Mouse (Mus musculus) hindbrain, embryonic 12.5 days (tissue): ENCODE measurements around the gene Tm7sf3. TPM values are rescaled to one million over a fixed set of nuclear protein-coding genes. Genes with fewer than 3 reads are reported as not detected.
"Not testable (repeated sequence)": the region's sequence is repeated elsewhere in the genome, so short reads cannot be mapped to it uniquely, and the experiment has no call there.

Experiments
- ATAC-seq: fragments of 200-750 bp; cut with Nextera tagmentation; 2 replicates; pipeline ENCODE4 v1.8.0; 2017; ENCODE audit warnings: moderate TSS enrichment; ENCODE audit not compliant: low FRiP score
- H3K27ac ChIP-seq: fragments of 300-500 bp; sonication (generic); 2 replicates; pipeline ENCODE4 v1.5.1; 2016; ENCODE audit warnings: mild to moderate bottlenecking
- H3K27me3 ChIP-seq: fragments of 300-500 bp; sonication (generic); 2 replicates; pipeline ENCODE4 v1.6.1; 2016; ENCODE audit warnings: mild to moderate bottlenecking
- H3K36me3 ChIP-seq: fragments of 300-500 bp; sonication (generic); 2 replicates; pipeline ENCODE4 v1.6.1; 2016; ENCODE audit warnings: mild to moderate bottlenecking
- H3K4me1 ChIP-seq: fragments of 300-500 bp; sonication (generic); 2 replicates; pipeline ENCODE4 v1.6.1; 2016
- H3K4me2 ChIP-seq: fragments of 300-500 bp; sonication (generic); replicated peaks from 2 replicates; pipeline ENCODE4 v1.6.1; 2016; ENCODE audit warnings: mild to moderate bottlenecking
- H3K4me3 ChIP-seq: fragments of 300-500 bp; sonication (generic); 2 replicates; pipeline ENCODE4 v1.5.1; 2016; ENCODE audit warnings: mild to moderate bottlenecking
- H3K9ac ChIP-seq: fragments of 300-500 bp; sonication (generic); 2 replicates; pipeline ENCODE4 v1.6.1; 2016; ENCODE audit warnings: mild to moderate bottlenecking, moderate library complexity
- H3K9me3 ChIP-seq: fragments of 300-500 bp; sonication (generic); replicated peaks from 2 replicates; pipeline ENCODE4 v1.6.1; 2016; ENCODE audit warnings: mild to moderate bottlenecking
- WGBS: fragments of 180-500 bp; shearing (Covaris S2); methylation state at CpG from one replicate; pipeline ENCODE4 v1.1.7; 2016; 5-methylcytosine and 5-hydroxymethylcytosine counted together
- polyA plus RNA-seq: library from polyadenylated mRNA; unstranded; fragments of >200 nt; fragmentation: Nextera tagmentation; extraction: Ambion mirVana; gene quantifications from 2 replicates; pipeline ENCODE4 v1.2.1, GENCODE M21; 2016

Tm7sf3 gene
- polyA plus RNA-seq, 1 experiment from 2014 or later, result 28.2 TPM

DNA sequence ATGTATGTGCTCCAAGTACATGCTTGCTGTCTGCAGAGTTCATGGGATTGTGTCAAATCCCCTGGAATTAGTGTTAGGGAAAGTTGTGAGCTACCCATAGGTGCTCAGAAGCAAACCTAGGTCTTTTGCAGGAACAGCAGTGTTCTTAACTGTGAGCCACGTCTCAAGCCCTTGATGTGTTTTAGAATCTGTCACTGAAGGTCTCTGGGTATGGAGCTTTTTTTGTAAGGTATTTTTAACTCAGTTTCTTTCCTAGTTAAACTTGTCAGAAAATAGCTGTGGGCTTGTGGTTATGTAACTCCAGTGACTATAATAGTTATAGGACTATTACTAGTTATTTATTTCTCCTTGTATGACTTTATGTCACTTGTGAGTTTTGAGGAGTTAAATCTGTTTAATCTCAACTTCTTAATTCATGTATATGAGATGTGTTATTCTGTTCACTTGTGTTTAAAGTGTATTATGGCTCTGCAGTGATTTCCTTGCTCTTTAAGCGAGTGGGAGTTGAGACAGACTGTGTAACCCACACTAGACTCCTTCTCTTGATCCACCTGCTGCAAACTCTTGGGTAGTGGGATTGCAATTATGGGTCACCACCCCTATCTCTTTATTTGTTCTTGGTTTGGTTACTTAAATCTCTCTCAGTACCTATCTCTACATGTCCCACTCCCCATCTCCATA lies 59.1 kb downstream of the Tm7sf3 start:
- Histone ChIP-seq H3K36me3 (peaks cover 23% of the 10 kb centered on the region), H3K27ac (no peak overlapping the region), H3K4me3 (no peak overlapping the region), H3K4me1 (peaks cover 7% of the 10 kb centered on the region), H3K27me3 (no peaks in the 10 kb centered on the region), H3K4me2 (no peak overlapping the region), H3K9me3 (no peaks in the 10 kb centered on the region), H3K9ac (no peak overlapping the region)
- 86% methylated on average over 2 of the region's 2 CpGs for WGBS
- no peak for ATAC-seq

DNA sequence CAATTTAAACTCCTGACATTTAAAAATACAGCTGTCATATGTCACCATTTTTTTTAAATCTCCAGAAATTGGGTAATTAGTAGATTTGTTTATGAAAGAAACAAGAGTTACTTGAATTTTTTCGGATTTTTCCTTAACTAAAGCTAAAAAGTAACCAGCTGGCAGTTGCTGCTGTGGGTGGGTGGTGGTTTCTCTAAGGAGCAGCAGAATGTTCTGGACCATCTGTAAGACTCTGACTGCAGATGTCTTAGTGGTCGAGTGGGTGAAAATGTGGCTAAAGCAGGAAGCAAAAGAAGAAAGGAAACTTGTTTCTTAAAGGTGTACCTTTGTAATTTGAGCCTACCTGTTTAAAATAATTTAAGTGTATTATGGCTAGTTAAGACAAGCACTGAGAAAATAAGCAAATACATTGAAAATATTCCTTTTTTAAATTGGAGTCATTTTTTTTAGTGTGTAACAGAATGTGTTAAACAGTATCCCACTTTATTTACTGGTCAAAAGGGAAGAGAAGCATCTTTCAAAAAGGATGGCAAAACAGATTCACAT lies 62.2 kb downstream of the Tm7sf3 start:
- no peak overlapping the region for H3K4me3 ChIP-seq
- no peak overlapping the region for H3K4me2 ChIP-seq
- no peak overlapping the region for H3K27ac ChIP-seq
- H3K27me3 ChIP-seq, result no peaks in the 10 kb centered on the region
- no peak for ATAC-seq
- H3K9ac ChIP-seq, result no peak overlapping the region
- no peaks in the 10 kb centered on the region for H3K9me3 ChIP-seq
- H3K36me3 ChIP-seq, result 0 out of 2 replicates have a peak, but pooled peaks cover under 1% of the 10 kb centered on the region
- peaks cover 21% of the 10 kb centered on the region for H3K4me1 ChIP-seq
- WGBS, result 54% methylated on average over 2 of the region's 2 CpGs

DNA sequence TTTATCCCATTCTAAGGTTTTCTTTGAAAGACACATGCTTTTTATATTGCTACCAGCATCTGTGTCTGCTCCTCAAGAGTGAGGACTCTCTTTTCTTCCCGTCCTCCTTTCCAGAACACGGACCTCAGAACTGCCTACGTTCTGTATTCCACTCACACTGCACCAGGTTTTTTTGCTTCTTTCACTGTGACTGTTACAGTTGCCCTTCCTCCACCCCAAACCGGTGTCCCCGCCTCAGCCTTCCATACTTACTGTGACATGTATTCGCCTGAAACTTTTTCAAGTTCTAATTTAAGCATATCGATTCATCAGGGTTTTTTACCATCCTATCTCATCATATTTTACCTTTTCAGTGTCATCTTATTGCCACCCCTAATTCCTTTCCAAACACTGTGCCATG lies 64.0 kb downstream of the Tm7sf3 start:
- no peak for ATAC-seq
- Histone ChIP-seq H3K4me2 (peak overlapping the region; percentile 86), H3K9ac (peak overlapping the region; percentile 85), H3K4me3 (peak overlapping the region; percentile 85), H3K27me3 (no peaks in the 10 kb centered on the region), H3K27ac (peak overlapping the region; percentile 94), H3K4me1 (peaks cover 29% of the 10 kb centered on the region), H3K9me3 (no peaks in the 10 kb centered on the region), H3K36me3 (no peaks in the 10 kb centered on the region)
- 16% methylated on average over 7 of the region's 7 CpGs for WGBS

DNA sequence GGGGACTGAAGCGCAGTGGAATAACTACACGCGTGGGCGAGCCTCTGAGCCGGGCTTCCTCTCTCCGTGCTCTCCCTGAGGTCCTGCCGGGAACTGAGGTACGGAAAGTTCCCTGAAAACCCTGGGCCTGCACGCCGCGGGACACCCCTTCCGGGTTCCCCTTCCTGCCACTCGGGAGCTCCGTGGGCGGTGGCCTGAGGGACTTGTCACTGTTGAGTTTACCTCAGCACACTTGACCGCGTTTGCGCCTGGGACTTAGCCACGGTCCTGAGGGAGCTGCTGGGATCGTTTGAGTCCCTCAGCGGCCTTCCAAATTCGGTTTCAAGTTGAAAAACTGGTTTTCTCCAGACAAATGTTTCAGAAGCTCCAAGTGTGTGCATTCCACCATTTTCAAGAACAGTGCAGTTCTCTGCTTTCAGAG lies 64.5 kb downstream of the Tm7sf3 start:
- peak overlapping the region; percentile 85 for H3K4me3 ChIP-seq
- H3K4me2 ChIP-seq, result peak overlapping the region; percentile 86
- under 1% methylated on average over 21 of the region's 22 CpGs for WGBS
- no peaks in the 10 kb centered on the region for H3K9me3 ChIP-seq
- peak overlapping the region; percentile 85 for H3K9ac ChIP-seq
- peaks cover 29% of the 10 kb centered on the region for H3K4me1 ChIP-seq
- no peaks in the 10 kb centered on the region for H3K27me3 ChIP-seq
- H3K27ac ChIP-seq, result peak overlapping the region; percentile 94
- ATAC-seq, result peak; percentile 55
- H3K36me3 ChIP-seq, result no peaks in the 10 kb centered on the region

DNA sequence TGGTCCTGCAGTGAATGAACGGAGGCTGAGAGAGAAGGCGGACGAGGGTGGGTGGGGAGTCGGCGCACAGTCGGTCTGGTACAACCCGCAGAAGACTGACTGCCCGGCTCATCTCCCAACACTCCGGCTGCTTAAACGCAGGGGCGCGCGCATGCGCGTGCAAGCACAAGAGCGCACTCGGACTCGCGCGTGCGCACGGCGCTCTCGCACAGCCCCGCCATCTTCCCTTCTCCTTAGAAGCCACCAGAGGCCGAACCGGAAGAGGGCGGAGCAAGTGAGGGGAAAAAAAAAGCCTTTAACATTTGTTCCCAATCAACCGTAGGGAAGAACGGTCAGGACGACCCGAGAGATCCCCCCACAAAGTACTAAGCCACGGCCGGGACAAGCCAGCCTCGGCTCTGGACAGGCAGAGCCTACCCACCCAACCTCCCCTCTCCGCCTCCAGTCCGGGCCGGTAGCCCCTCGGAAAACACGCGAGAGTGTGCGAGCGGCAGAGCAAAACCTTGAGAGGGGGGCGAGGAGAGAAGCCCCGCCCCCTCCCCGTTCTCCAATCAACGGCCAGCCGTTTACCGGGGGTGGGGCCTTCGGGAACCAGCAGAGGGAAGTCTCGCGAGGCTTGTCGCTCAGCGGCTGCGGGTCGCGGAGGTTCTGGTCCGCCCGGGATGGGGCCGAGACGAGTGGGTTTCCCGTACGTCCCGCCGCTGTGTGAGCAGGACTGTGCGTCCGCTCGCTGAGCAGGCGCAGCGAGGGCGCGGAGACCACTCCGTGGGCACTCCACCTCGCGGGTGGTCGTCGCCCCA lies 65.1 kb downstream of the Tm7sf3 start, which contains the start of gene Ints13:
Ints13 (minus strand) TSS at position 526 of the 800 bp plus-strand sequence.
- Histone ChIP-seq H3K36me3 (no peaks in the 10 kb centered on the region), H3K4me3 (peak within 1 kb of the TSS; percentile 85), H3K4me1 (peaks cover 29% of the 10 kb centered on the region), H3K27me3 (no peaks in the 10 kb centered on the region), H3K4me2 (peak within 1 kb of the TSS; percentile 86), H3K27ac (peak within 1 kb of the TSS; percentile 94), H3K9me3 (no peaks in the 10 kb centered on the region), H3K9ac (peak within 1 kb of the TSS; percentile 85)
- ATAC-seq, result peak; percentile 98
- under 1% methylated on average over 77 of the region's 77 CpGs for WGBS

DNA sequence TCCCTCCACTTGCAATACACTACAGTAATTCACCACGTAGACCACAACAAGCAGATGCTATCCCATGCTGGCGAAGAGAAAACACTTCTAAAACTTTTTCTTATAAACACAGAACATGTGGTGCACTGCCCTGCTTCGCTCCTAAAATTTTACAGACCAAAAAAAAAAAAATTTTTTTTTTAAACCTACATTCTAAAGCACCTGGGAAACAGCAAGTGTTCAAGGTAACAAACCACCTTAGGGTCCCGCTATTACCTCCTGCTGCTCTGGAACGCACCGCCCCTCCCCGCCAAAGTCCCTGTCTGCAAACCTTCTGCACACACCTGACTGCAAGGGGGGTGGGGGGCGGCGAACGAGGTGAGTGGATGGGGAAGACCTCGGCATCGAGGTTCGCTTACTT lies 65.7 kb downstream of the Tm7sf3 start, which contains the start of gene Fgfr1op2:
Fgfr1op2 (plus strand) TSS at position 301 of the 400 bp plus-strand sequence.
- H3K27ac ChIP-seq, result peak within 1 kb of the TSS; percentile 94
- no peaks in the 10 kb centered on the region for H3K9me3 ChIP-seq
- WGBS, result 2% methylated on average over 13 of the region's 13 CpGs
- peak within 1 kb of the TSS; percentile 85 for H3K9ac ChIP-seq
- H3K4me3 ChIP-seq, result peak within 1 kb of the TSS; percentile 85
- peak within 1 kb of the TSS; percentile 86 for H3K4me2 ChIP-seq
- H3K36me3 ChIP-seq, result no peaks in the 10 kb centered on the region
- ATAC-seq, result no peak
- no peaks in the 10 kb centered on the region for H3K27me3 ChIP-seq
- H3K4me1 ChIP-seq, result peaks cover 29% of the 10 kb centered on the region

DNA sequence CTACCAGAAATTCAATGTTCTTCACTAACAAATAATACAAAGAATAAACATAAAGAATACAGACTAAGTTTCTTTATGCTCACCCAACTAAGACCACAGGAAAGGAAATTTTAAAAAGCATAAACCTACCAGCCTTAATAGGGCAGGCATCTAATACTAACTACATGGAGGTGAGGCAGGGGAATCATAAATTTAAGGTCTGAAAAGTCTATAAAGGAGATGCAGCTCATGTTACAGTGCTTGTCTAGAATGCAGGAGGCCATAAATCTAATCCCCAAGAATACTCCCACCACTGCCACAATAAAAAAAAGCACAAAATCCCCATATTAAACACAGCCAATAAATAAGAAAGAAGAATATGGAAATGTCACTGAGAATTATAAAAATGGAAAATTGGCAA lies 70.6 kb downstream of the Tm7sf3 start:
- Histone ChIP-seq H3K27ac (no peak overlapping the region), H3K4me3 (no peak overlapping the region), H3K9ac (no peak overlapping the region), H3K27me3 (no peaks in the 10 kb centered on the region), H3K4me1 (peaks cover 21% of the 10 kb centered on the region), H3K36me3 (no peaks in the 10 kb centered on the region), H3K9me3 (no peaks in the 10 kb centered on the region), H3K4me2 (no peak overlapping the region)
- ATAC-seq, result no peak

DNA sequence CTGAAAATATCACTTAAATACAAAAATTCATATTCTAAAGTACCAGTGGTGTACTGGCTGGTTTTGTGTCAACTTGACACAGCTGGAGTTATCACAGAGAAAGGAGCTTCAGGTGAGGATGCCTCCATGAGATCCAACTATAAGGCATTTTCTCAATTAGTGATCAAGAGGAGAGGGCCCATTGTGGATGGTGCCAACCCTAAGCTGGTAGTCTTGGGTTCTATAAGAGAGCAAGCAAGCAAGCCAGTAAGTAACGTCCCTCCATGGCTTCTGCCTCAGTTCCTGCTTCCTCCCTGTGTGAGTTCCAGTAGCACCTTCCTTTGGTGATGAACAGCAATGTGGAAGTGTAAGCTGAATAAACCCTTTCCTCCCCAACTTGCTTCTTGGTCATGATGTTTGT lies 80.2 kb downstream of the Tm7sf3 start:
- not testable (repeated sequence) for H3K27me3 ChIP-seq, ATAC-seq, H3K4me3 ChIP-seq, H3K9me3 ChIP-seq, H3K27ac ChIP-seq, H3K4me2 ChIP-seq, H3K9ac ChIP-seq, H3K4me1 ChIP-seq
- WGBS, result 85% methylated on average over 1 of the region's 1 CpGs
- peaks cover 44% of the 10 kb centered on the region for H3K36me3 ChIP-seq

Other genes starting within 250 kb of the Tm7sf3 start
- 7.4 and 8.0 TPM in 2 replicates for gene Itpr2, start 140.6 kb downstream of the Tm7sf3 start, polyA plus RNA-seq
- 67.0 and 73.9 TPM in 2 replicates for gene Fgfr1op2, start 65.6 kb downstream of the Tm7sf3 start, polyA plus RNA-seq
- gene Ints13, start 65.0 kb downstream of the Tm7sf3 start, polyA plus RNA-seq, result 83.3 and 84.3 TPM in 2 replicates
- gene Med21, start 277 bp downstream of the Tm7sf3 start, polyA plus RNA-seq, result 106 and 116 TPM in 2 replicates
- gene Stk38l, start 82.2 kb upstream of the Tm7sf3 start, polyA plus RNA-seq, result 19.4 and 19.6 TPM in 2 replicates
- gene Arntl2, start 153.2 kb upstream of the Tm7sf3 start, polyA plus RNA-seq, result 2.2 and 3.0 TPM in 2 replicates
- gene Smco2, start 207.3 kb upstream of the Tm7sf3 start, polyA plus RNA-seq, result not detected in 2 replicates
- gene Ppfibp1, start 245.7 kb upstream of the Tm7sf3 start, polyA plus RNA-seq, result 38.6 and 45.6 TPM in 2 replicates